Mouse (Mus musculus): ENCODE measurements at regions not wholly inside any gene's neighbourhood (a gene's known extent, or its start where the extent isn't known, plus 50 kb on each side); places are given as distances from the start of the nearest gene placed in this dataset.

- DNase-seq: no peak
Observed at GRCm38 (mm10) chr13:33721851-33722250, 60.6 kb downstream of the Serpinb6d start.

- peak in 1 of 2 experiments; percentile 31 for DNase-seq
Observed at GRCm38 (mm10) chr13:33762293-33763125, 80.7 kb downstream of the Serpinb6e start.

GRCm38 (mm10) chr13:33763295-33763916 lies 79.8 kb downstream of the Serpinb6e start:
- DNase-seq: no peak
